In genomic region chr9:21366541-21367220, GRCm38 (mm10) we compare ENCODE assay signal across 8 mouse cellular contexts. TPM values are rescaled to one million over a fixed set of nuclear protein-coding genes. Genes with fewer than 3 reads are reported as not detected.
A peak's percentile ranks its signal among the peaks of the same experiment; 100 is the strongest.
DNase-seq lines count a peak whose midpoint lies in the region; ATAC-seq and TF ChIP-seq lines count a peak whose summit lies in the region.

No protein-coding gene starts in this region.

- peak; percentile 87 for DNase-seq in 3T3-L1 (ENCODE audit: low read depth, low spot score)
- peak; percentile 54 for DNase-seq in adrenal gland, adult 2 months
- DNase-seq in embryonic facial prominence, embryonic 10.5 days (ENCODE audit: low spot score), result peak; percentile 59
- peak; percentile 82 for DNase-seq in kidney, postnatal 10 days
- DNase-seq in liver, adult 2 months (ENCODE audit: extremely low read depth, low read depth, low spot score), result peak; percentile 62
- peak; percentile 92 for DNase-seq in naive thymus-derived CD4-positive, alpha-beta T cell, adult 2 months (ENCODE audit: low read depth)

- no peaks in the 10 kb centered on the region for H3K9me3 ChIP-seq in embryonic facial prominence, embryonic 10.5 days
- H3K9me3 ChIP-seq in heart, embryonic 11.5 days (replicated peaks; ENCODE audit: control insufficient read depth, low read length), result no peaks in the 10 kb centered on the region
- H3K9me3 ChIP-seq in stomach, embryonic 16.5 days (replicated peaks; ENCODE audit: control insufficient read depth, low read length), result no peaks in the 10 kb centered on the region

- TF ChIP-seq CTCF in liver, adult 2 months (IDR thresholded peaks at IDR 0.05; ENCODE audit: low read depth, low read length), result peak; percentile 57

- H3K36me3 ChIP-seq in embryonic facial prominence, embryonic 10.5 days (replicated peaks), result peaks cover 17% of the 10 kb centered on the region
- H3K36me3 ChIP-seq in heart, embryonic 11.5 days (ENCODE audit: control insufficient read depth, insufficient read depth, low read length), result no peaks in the 10 kb centered on the region; the same call in 1 of the 2 replicates
- no peaks in the 10 kb centered on the region for H3K36me3 ChIP-seq in liver, adult 2 months (ENCODE audit: control insufficient read depth, insufficient read depth, low read length)
- no peaks in the 10 kb centered on the region for H3K36me3 ChIP-seq in stomach, embryonic 16.5 days (ENCODE audit: control insufficient read depth, insufficient read depth, low read length)

- H3K27ac ChIP-seq in embryonic facial prominence, embryonic 10.5 days (replicated peaks), result peak overlapping the region; percentile 82
- peak overlapping the region; percentile 82 for H3K27ac ChIP-seq in heart, embryonic 11.5 days (ENCODE audit: low read depth, low read length)
- peak overlapping the region; percentile 22 for H3K27ac ChIP-seq in liver, adult 2 months (replicated peaks; ENCODE audit: insufficient read depth, low read depth, low read length)
- peak overlapping the region; percentile 80 for H3K27ac ChIP-seq in stomach, embryonic 16.5 days (ENCODE audit: low read length)

- 40% methylated on average over 14 of the region's 14 CpGs for WGBS in embryonic facial prominence, embryonic 10.5 days
- WGBS in heart, embryonic 11.5 days (ENCODE audit: insufficient replicate concordance), result 32% methylated on average over 14 of the region's 14 CpGs
- 29% methylated on average over 14 of the region's 14 CpGs for WGBS in liver, adult 2 months
- 29% methylated on average over 14 of the region's 14 CpGs for WGBS in stomach, embryonic 16.5 days

- peak overlapping the region; percentile 65 for H3K4me2 ChIP-seq in heart, embryonic 11.5 days
- peak overlapping the region; percentile 81 for H3K4me2 ChIP-seq in stomach, embryonic 16.5 days (ENCODE audit: low read depth, low read length)

- peaks cover 22% of the 10 kb centered on the region for H3K4me1 ChIP-seq in embryonic facial prominence, embryonic 10.5 days
- 0 out of 2 replicates have a peak, but pooled peaks cover 5% of the 10 kb centered on the region for H3K4me1 ChIP-seq in heart, embryonic 11.5 days (ENCODE audit: control insufficient read depth, insufficient read depth, low read length)
- peaks cover 6% of the 10 kb centered on the region for H3K4me1 ChIP-seq in liver, adult 2 months (ENCODE audit: control insufficient read depth, insufficient read depth, low read length)
- peaks cover 13% of the 10 kb centered on the region for H3K4me1 ChIP-seq in stomach, embryonic 16.5 days (ENCODE audit: control insufficient read depth, insufficient read depth, low read length)

- ATAC-seq in heart, embryonic 11.5 days (replicated peaks; ENCODE audit: insufficient number of reproducible peaks, low FRiP score, low TSS enrichment), result no peak
- no peak for ATAC-seq in stomach, embryonic 16.5 days (ENCODE audit: insufficient read depth, low FRiP score)

- H3K27me3 ChIP-seq in embryonic facial prominence, embryonic 10.5 days (replicated peaks; ENCODE audit: low read depth, poor library complexity, severe bottlenecking), result peaks cover 12% of the 10 kb centered on the region
- H3K27me3 ChIP-seq in heart, embryonic 11.5 days (ENCODE audit: control insufficient read depth, insufficient read depth, low read length), result 0 out of 2 replicates have a peak, but pooled peaks cover 6% of the 10 kb centered on the region
- H3K27me3 ChIP-seq in liver, adult 2 months (ENCODE audit: control insufficient read depth, insufficient read depth, low read length), result no peaks in the 10 kb centered on the region
- no peaks in the 10 kb centered on the region for H3K27me3 ChIP-seq in stomach, embryonic 16.5 days (ENCODE audit: control insufficient read depth, insufficient read depth, low read length)

- H3K79me2 ChIP-seq in liver, adult 2 months (ENCODE audit: control insufficient read depth, insufficient read depth, low read length), result peaks cover 19% of the 10 kb centered on the region; the same call in 1 of the 2 replicates

- peak overlapping the region; percentile 54; the same call in 1 of the 2 replicates for H3K9ac ChIP-seq in heart, embryonic 11.5 days (ENCODE audit: low read depth, low read length)
- H3K9ac ChIP-seq in liver, adult 2 months (ENCODE audit: low read depth, low read length), result peak overlapping the region; percentile 21; the same call in 1 of the 2 replicates
- H3K9ac ChIP-seq in stomach, embryonic 16.5 days (ENCODE audit: low read length), result peak overlapping the region; percentile 69

- peak overlapping the region; percentile 81 for H3K4me3 ChIP-seq in embryonic facial prominence, embryonic 10.5 days
- H3K4me3 ChIP-seq in heart, embryonic 11.5 days (ENCODE audit: low read depth, low read length), result peak overlapping the region; percentile 63
- H3K4me3 ChIP-seq in liver, adult 2 months (ENCODE audit: insufficient read depth, low read depth, low read length), result no peak overlapping the region
- peak overlapping the region; percentile 72 for H3K4me3 ChIP-seq in stomach, embryonic 16.5 days (replicated peaks; ENCODE audit: low read length)

- no peak for TF ChIP-seq POLR2A in liver, adult 2 months (IDR thresholded peaks at IDR 0.05; ENCODE audit: extremely low read depth, insufficient read depth, low read length)

RNA-seq across cellular contexts. Expression of gene Ilf3, which starts 1.0 kb away (rescaled TPM):
- total RNA-seq in adrenal gland, adult 2 months (2021), result 10 to 100 TPM; 51.0 to 60.1 TPM
- polyA plus RNA-seq in adrenal gland, adult 2 months (2012; rRNA removed), result 38.9 and 39.1 TPM in 2 replicates
- polyA plus RNA-seq in embryonic facial prominence, embryonic 10.5 days (2016; fragmentation: Nextera tagmentation; extraction: Ambion mirVana), result 341 and 343 TPM in 2 replicates
- polyA plus RNA-seq in heart, embryonic 11.5 days (2014; fragmentation: Nextera tagmentation; extraction: Ambion mirVana), result 120 and 138 TPM in 2 replicates
- 9.5 and 13.0 TPM in 2 replicates for total RNA-seq in liver, adult 2 months (2014; rRNA removed)
- 9.1 and 13.5 TPM in 2 replicates for polyA plus RNA-seq in liver, adult 2 months (2012; rRNA removed)
- polyA plus RNA-seq in stomach, embryonic 16.5 days (2015; fragmentation: Nextera tagmentation; extraction: Ambion mirVana), result 144 and 147 TPM in 2 replicates

RNA-seq across cellular contexts. Expression of gene Qtrt1, which starts 45.0 kb away (rescaled TPM):
- 10 to 100 TPM; 13.1 to 15.9 TPM for total RNA-seq in adrenal gland, adult 2 months (2021)
- 23.4 and 28.6 TPM in 2 replicates for polyA plus RNA-seq in adrenal gland, adult 2 months (2012; rRNA removed)
- polyA plus RNA-seq in embryonic facial prominence, embryonic 10.5 days (2016; fragmentation: Nextera tagmentation; extraction: Ambion mirVana), result 64.0 and 71.1 TPM in 2 replicates
- 24.2 and 31.7 TPM in 2 replicates for polyA plus RNA-seq in heart, embryonic 11.5 days (2014; fragmentation: Nextera tagmentation; extraction: Ambion mirVana)
- total RNA-seq in liver, adult 2 months (2014; rRNA removed), result 5.6 TPM in 2 replicates
- 8.3 and 15.7 TPM in 2 replicates for polyA plus RNA-seq in liver, adult 2 months (2012; rRNA removed)
- polyA plus RNA-seq in stomach, embryonic 16.5 days (2015; fragmentation: Nextera tagmentation; extraction: Ambion mirVana), result 51.1 and 51.4 TPM in 2 replicates

RNA-seq across cellular contexts. Expression of gene Slc44a2, which starts 46.2 kb away (rescaled TPM):
- total RNA-seq in adrenal gland, adult 2 months (2021), result 10 to 100 TPM; 30.9 to 56.0 TPM
- polyA plus RNA-seq in adrenal gland, adult 2 months (2012; rRNA removed), result 27.1 and 27.2 TPM in 2 replicates
- polyA plus RNA-seq in embryonic facial prominence, embryonic 10.5 days (2016; fragmentation: Nextera tagmentation; extraction: Ambion mirVana), result 86.8 and 92.7 TPM in 2 replicates
- polyA plus RNA-seq in heart, embryonic 11.5 days (2014; fragmentation: Nextera tagmentation; extraction: Ambion mirVana), result 62.3 and 70.0 TPM in 2 replicates
- 3.8 and 4.9 TPM in 2 replicates for total RNA-seq in liver, adult 2 months (2014; rRNA removed)
- 3.9 and 5.8 TPM in 2 replicates for polyA plus RNA-seq in liver, adult 2 months (2012; rRNA removed)
- 116 and 130 TPM in 2 replicates for polyA plus RNA-seq in stomach, embryonic 16.5 days (2015; fragmentation: Nextera tagmentation; extraction: Ambion mirVana)

RNA-seq across cellular contexts. Expression of gene Ap1m2, which starts 54.5 kb away (rescaled TPM):
- not detected for total RNA-seq in adrenal gland, adult 2 months (2021)
- polyA plus RNA-seq in adrenal gland, adult 2 months (2012; rRNA removed), result not detected in 2 replicates
- 16.8 and 18.6 TPM in 2 replicates for polyA plus RNA-seq in embryonic facial prominence, embryonic 10.5 days (2016; fragmentation: Nextera tagmentation; extraction: Ambion mirVana)
- polyA plus RNA-seq in heart, embryonic 11.5 days (2014; fragmentation: Nextera tagmentation; extraction: Ambion mirVana), result 0.55 and 1.1 TPM in 2 replicates
- total RNA-seq in liver, adult 2 months (2014; rRNA removed), result 0.07 and 0.55 TPM in 2 replicates
- 0.06 and 0.28 TPM in 2 replicates for polyA plus RNA-seq in liver, adult 2 months (2012; rRNA removed)
- 77.7 and 86.3 TPM in 2 replicates for polyA plus RNA-seq in stomach, embryonic 16.5 days (2015; fragmentation: Nextera tagmentation; extraction: Ambion mirVana)

RNA-seq across cellular contexts. Expression of gene Dnm2, which starts 58.0 kb away (rescaled TPM):
- 100 to 1,000 TPM in 1 of 2 experiments, 10 to 100 TPM in 1; 99.0 to 134 TPM for total RNA-seq in adrenal gland, adult 2 months (2021)
- 328 and 381 TPM in 2 replicates for polyA plus RNA-seq in adrenal gland, adult 2 months (2012; rRNA removed)
- polyA plus RNA-seq in embryonic facial prominence, embryonic 10.5 days (2016; fragmentation: Nextera tagmentation; extraction: Ambion mirVana), result 72.9 and 73.7 TPM in 2 replicates
- polyA plus RNA-seq in heart, embryonic 11.5 days (2014; fragmentation: Nextera tagmentation; extraction: Ambion mirVana), result 62.7 and 68.1 TPM in 2 replicates
- 28.9 and 32.3 TPM in 2 replicates for total RNA-seq in liver, adult 2 months (2014; rRNA removed)
- 57.3 and 74.4 TPM in 2 replicates for polyA plus RNA-seq in liver, adult 2 months (2012; rRNA removed)
- polyA plus RNA-seq in stomach, embryonic 16.5 days (2015; fragmentation: Nextera tagmentation; extraction: Ambion mirVana), result 81.4 and 97.2 TPM in 2 replicates

Comparison
In these comparisons a context has a peak if more than half of its experiments do, and no peak if none do; other contexts are left out.
1. H3K27ac ChIP-seq: peak in every context shown above with its lines; median percentile 82 in embryonic facial prominence, embryonic 10.5 days; 82 in heart, embryonic 11.5 days; 80 in stomach, embryonic 16.5 days; 22 in liver, adult 2 months.